Mouse (Mus musculus): ENCODE measurements around the gene Odf3l2. TPM values are rescaled to one million over a fixed set of nuclear protein-coding genes. Genes with fewer than 3 reads are reported as not detected.

The Odf3l2 gene
- polyA plus RNA-seq (2016; fragmentation: Nextera tagmentation; extraction: Ambion mirVana): not detected in 2 replicates

DNA sequence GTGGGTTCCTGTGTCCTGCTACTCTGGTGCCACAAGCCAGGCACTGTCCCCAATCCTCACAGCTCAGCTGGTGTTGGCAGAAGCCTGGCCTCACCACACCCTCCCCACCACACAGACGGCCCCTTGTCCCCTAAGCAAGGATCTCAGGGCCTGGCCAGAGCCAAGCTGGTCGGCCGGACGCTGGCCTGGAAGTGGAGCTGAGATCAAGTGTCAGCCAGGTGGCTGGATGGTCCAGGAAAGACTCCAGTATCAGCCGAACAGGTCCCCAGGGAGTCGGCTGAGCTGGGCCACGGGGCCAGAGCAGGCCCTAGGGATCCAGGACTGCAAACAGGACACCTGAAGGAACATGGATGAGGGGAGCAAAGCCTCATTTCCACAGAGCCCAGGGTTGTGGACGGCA, at the start of gene Odf3l2:
Gene Odf3l2, minus strand, starts transcription at position 28 of the 400 bp plus-strand sequence.
- WGBS: 77% methylated on average over 8 of the region's 8 CpGs
- no peak for DNase-seq (ENCODE audit: low spot score)
- no peaks in the 10 kb centered on the region for H3K4me1 ChIP-seq
- no peak within 1 kb of the TSS; the same call in 1 of the 2 replicates for H3K27ac ChIP-seq (replicated peaks)
- no peak within 1 kb of the TSS for H3K4me3 ChIP-seq
- peaks cover 1% of the 10 kb centered on the region for H3K27me3 ChIP-seq (ENCODE audit: low read depth, poor library complexity, severe bottlenecking)
- no peaks in the 10 kb centered on the region for H3K36me3 ChIP-seq
- no peaks in the 10 kb centered on the region for H3K9me3 ChIP-seq (replicated peaks)

DNA sequence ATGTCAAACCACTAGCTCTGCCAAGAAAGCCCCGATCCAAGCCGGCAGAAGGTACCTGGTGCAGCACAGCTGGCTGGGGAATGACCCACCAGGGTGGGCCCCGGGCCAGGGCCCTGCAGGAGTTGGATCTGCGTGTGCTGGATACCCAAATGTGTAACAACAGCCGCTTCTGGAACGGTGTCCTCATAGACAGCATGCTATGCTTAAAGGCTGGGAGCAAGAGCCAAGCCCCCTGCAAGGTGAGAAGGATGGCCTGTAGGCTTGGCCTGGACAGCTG, 48.8 kb upstream of the Odf3l2 start:
- no peak overlapping the region for H3K4me3 ChIP-seq
- H3K9me3 ChIP-seq (replicated peaks): peaks cover 2% of the 10 kb centered on the region; the same call in 1 of the 2 replicates
- peaks cover 8% of the 10 kb centered on the region for H3K36me3 ChIP-seq
- 88% methylated on average over 6 of the region's 6 CpGs for WGBS
- no peaks in the 10 kb centered on the region for H3K27me3 ChIP-seq (ENCODE audit: low read depth, poor library complexity, severe bottlenecking)
- H3K4me1 ChIP-seq: no peaks in the 10 kb centered on the region; the same call in 1 of the 2 replicates
- H3K27ac ChIP-seq (replicated peaks): no peak overlapping the region
- no peak for DNase-seq (ENCODE audit: low spot score)

DNA sequence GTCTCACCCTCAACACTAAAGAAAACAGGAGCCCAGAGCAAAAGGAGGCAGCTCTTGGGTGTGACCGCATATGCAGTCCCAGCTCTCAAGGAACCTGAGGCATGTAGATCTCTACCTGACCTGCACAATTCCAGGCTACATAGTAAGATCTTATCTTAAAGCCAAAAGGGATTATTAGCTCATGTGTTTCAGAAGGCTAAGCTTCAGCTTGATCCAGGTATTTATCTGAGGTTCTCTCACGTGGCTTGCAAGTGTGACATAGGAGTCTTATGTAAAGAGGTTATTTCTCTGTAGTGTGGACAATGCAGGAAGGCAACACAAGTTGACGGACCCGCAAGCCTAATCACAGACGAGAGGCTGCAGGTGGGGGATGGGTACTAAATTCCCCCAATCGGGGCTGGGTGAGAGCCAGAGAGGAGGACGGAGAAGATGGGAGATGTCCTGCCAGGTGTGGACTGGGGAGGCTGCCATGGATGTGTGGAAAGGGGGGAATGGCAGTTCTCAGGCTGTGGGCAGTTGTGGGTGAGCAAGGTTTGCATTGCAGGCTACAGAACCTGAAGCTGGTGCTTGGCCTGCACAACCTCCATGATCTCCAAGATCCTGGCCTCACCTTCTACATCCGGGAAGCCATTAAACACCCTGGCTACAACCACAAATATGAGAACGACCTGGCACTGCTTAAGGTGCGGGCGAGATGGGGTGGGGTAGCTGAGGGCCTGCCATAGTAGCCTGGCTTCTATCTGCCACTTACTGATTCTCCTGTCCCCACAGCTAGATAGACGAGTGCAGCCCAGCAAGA, 48.2 kb upstream of the Odf3l2 start:
- Histone ChIP-seq H3K27me3 (ENCODE audit: low read depth, poor library complexity, severe bottlenecking) (no peaks in the 10 kb centered on the region), H3K27ac (replicated peaks) (no peak overlapping the region), H3K4me1 (no peaks in the 10 kb centered on the region; the same call in 1 of the 2 replicates), H3K9me3 (replicated peaks) (peaks cover 2% of the 10 kb centered on the region; the same call in 1 of the 2 replicates), H3K36me3 (peaks cover 13% of the 10 kb centered on the region), H3K4me3 (no peak overlapping the region)
- DNase-seq (ENCODE audit: low spot score): no peak
- WGBS: 81% methylated on average over 12 of the region's 12 CpGs

DNA sequence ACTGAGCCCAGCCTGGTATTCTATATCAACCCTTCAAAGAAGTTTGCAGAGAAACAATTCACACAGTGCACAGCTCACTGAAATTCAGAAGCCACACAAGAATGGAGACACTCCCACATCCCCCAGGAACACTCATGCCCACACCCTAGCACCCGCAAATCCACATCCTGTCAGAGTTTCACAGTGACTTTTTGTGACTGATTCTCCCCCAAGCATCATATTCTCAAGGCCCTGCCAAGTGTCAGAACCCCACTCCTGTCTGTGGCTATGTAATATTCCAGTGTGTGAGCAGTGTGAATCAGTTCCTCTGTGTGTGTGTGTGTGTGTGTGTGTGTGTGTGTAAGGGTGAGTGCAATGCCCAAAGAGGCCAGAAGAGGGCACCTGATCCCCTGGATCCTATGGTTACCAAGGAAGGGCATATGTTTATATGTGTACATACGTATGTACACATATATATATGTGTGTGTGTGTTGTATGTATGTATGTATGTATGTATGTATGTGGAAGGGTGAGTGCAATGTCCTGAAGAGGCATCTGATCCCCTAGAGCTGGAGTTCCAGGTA, 46.5 kb upstream of the Odf3l2 start:
- DNase-seq (ENCODE audit: low spot score): no peak
- peaks cover 30% of the 10 kb centered on the region for H3K36me3 ChIP-seq

DNA sequence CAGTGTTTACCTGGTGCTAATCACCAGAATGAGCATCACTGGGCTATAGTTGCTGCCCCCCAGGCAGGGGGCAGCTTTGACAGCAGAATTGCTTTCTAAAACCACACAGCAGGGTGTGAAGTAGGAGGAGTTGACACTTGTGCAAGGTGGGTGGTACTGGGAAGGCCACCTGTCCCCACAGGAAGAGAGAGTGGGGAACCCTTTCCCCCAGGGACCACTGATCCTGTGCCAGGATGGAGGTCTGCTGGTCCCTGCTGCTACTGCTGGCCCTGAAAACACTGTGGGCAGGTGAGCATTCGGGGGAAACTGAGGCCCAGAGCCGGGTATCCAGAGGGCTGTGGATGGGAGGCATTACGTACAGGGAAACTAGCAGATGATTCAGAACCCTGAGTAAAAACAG, 43.6 kb upstream of the Odf3l2 start:
- DNase-seq (ENCODE audit: low spot score): no peak
- Histone ChIP-seq H3K36me3 (peaks cover 59% of the 10 kb centered on the region), H3K4me1 (peaks cover 4% of the 10 kb centered on the region), H3K27me3 (ENCODE audit: low read depth, poor library complexity, severe bottlenecking) (no peaks in the 10 kb centered on the region), H3K4me3 (no peak overlapping the region), H3K27ac (replicated peaks) (no peak overlapping the region), H3K9me3 (replicated peaks) (peaks cover 2% of the 10 kb centered on the region; the same call in 1 of the 2 replicates)
- WGBS: 98% methylated on average over 3 of the region's 3 CpGs

More for the DNA sequence above, 46.5 kb upstream of the Odf3l2 start:
- Histone ChIP-seq H3K4me3 (no peak overlapping the region), H3K4me1 (no peaks in the 10 kb centered on the region; the same call in 1 of the 2 replicates), H3K27me3 (ENCODE audit: low read depth, poor library complexity, severe bottlenecking) (no peaks in the 10 kb centered on the region), H3K9me3 (replicated peaks) (peaks cover 2% of the 10 kb centered on the region; the same call in 1 of the 2 replicates), H3K27ac (replicated peaks) (no peak overlapping the region)
- 94% methylated on average over 2 of the region's 2 CpGs for WGBS

DNA sequence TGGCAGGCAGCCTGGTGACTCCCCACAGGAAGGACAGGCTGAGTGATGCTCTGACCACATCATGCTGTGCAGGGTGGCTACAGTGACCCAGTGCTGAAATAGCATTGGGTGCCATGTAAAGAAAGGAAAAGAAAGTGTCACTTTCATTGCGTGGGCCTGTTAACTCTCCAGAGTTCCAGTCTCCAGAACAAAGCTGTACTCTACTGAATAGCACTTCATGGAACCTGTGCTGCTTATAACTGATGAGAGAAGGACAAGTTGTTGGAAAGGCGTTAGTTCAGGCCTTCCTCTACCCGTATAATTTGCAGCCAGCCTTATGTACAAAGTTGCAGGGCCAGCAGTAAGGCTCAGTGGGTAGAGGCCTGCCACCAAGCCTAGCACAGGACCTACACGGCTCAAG, 43.2 kb upstream of the Odf3l2 start, which contains the start of gene Gzmm:
Gene Gzmm, plus strand, starts transcription at position 301 of the 400 bp plus-strand sequence.
- no peak within 1 kb of the TSS for H3K4me3 ChIP-seq
- no peak within 1 kb of the TSS for H3K27ac ChIP-seq (replicated peaks)
- H3K9me3 ChIP-seq (replicated peaks): peaks cover 2% of the 10 kb centered on the region; the same call in 1 of the 2 replicates
- no peak for DNase-seq (ENCODE audit: low spot score)
- H3K4me1 ChIP-seq: peaks cover 9% of the 10 kb centered on the region
- H3K36me3 ChIP-seq: peaks cover 64% of the 10 kb centered on the region
- WGBS: 85% methylated on average over 4 of the region's 4 CpGs
- no peaks in the 10 kb centered on the region for H3K27me3 ChIP-seq (ENCODE audit: low read depth, poor library complexity, severe bottlenecking)

DNA sequence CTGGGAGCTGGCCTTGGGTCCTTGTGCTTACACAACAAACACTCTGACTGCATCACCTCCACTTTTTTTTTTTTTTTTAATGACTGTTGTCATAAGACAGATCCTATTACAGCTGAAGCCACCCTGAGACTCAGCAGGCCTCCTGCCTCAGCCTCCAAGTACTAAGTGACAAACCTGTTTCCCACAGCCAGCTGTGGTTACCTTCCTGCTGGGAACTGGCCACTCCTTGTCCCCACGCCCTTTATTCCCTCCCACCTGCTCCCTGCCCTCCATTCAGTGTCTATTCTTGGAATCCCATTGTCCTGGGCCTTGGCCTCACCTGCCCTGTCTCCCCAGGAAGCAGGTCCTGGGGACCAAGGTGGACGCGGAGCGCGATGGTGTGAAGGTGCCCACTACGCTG, 42.0 kb upstream of the Odf3l2 start:
- Histone ChIP-seq H3K9me3 (replicated peaks) (peaks cover 1% of the 10 kb centered on the region; the same call in 1 of the 2 replicates), H3K27me3 (ENCODE audit: low read depth, poor library complexity, severe bottlenecking) (no peaks in the 10 kb centered on the region), H3K36me3 (peaks cover 65% of the 10 kb centered on the region), H3K27ac (replicated peaks) (no peak overlapping the region), H3K4me3 (no peak overlapping the region), H3K4me1 (peaks cover 21% of the 10 kb centered on the region)
- DNase-seq (ENCODE audit: low spot score): no peak
- 95% methylated on average over 6 of the region's 6 CpGs for WGBS

DNA sequence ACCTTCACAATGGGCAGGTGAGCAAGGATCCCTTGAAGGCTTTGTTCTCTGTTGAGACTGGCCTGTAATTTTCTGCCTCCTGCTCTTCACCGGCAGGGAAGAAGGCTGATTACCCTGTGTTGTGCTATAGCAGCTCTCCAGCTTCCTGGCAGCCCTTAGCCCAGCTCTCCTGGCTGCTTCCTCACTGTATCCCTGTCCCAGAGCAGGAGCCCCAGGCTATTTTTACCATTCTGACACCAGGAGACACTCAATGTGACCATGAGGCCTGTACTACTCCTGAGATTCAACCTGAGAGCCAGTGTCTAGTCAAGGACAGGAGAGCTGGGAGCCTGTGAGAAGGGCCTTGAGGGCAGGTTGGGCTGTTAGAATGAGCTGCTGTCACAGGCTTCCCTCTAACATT, 41.2 kb upstream of the Odf3l2 start:
- peaks cover 21% of the 10 kb centered on the region for H3K4me1 ChIP-seq
- H3K27ac ChIP-seq (replicated peaks): no peak overlapping the region
- H3K4me3 ChIP-seq: no peak overlapping the region
- H3K9me3 ChIP-seq (replicated peaks): no peaks in the 10 kb centered on the region
- DNase-seq (ENCODE audit: low spot score): no peak
- peaks cover 65% of the 10 kb centered on the region for H3K36me3 ChIP-seq
- H3K27me3 ChIP-seq (ENCODE audit: low read depth, poor library complexity, severe bottlenecking): no peaks in the 10 kb centered on the region
- WGBS: 100% methylated on average over 1 of the region's 1 CpGs

DNA sequence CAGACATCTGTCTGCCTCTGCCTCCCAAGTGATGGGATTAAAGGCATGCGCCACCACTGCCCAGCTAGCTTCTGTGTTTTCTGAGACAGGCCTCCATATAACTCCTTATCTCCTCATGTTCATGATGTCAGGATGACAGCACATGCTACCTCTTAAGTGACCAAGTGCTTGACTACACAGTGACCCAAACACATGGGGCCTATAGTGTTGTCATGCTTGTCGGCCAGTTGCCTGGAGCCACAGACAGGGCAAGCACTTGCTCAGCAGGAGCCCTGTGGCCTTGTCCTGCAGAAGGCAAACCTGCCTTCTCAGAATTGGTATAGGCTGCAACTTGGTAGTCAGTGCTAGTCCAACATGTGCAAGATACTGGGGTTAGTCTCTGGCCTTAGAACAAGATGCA, 40.7 kb upstream of the Odf3l2 start:
- WGBS: 93% methylated on average over 2 of the region's 2 CpGs
- H3K27me3 ChIP-seq (ENCODE audit: low read depth, poor library complexity, severe bottlenecking): no peaks in the 10 kb centered on the region
- peaks cover 24% of the 10 kb centered on the region for H3K4me1 ChIP-seq
- H3K36me3 ChIP-seq: peaks cover 65% of the 10 kb centered on the region
- no peaks in the 10 kb centered on the region for H3K9me3 ChIP-seq (replicated peaks)
- H3K4me3 ChIP-seq: no peak overlapping the region
- no peak overlapping the region for H3K27ac ChIP-seq (replicated peaks)
- no peak for DNase-seq (ENCODE audit: low spot score)

DNA sequence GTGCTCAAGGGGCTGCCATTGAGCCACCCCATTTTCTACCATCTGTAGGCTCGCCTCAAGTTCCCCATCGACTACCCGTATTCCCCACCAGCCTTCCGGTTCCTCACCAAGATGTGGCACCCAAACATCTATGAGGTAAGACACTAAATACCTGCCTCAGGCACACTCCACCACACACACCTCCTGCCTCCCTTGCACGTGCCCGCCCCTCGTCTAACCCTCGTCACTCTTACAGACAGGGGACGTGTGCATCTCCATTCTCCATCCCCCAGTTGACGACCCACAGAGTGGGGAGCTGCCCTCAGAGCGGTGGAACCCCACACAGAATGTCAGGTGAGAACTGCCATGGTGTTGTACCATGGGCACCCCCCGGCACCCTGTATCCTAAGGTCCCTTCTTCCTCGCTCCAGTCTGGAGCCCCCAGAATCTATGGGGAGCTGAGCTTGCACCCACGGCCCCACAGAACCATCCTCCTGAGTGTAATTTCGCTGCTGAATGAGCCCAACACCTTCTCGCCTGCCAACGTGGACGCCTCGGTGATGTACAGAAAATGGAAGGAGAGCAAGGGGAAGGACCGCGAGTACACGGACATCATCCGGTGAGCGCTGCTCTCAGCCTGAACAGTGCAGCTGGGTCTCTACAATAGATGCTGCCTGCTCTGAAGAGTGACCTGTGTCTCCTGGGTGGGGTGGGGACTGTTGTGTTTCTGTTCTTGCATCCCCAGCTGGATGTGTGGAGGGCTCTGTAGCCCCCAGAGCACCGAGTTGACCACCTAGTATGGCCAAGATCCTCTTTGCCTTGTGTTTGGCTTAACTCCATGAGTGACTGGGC, 39.4 kb upstream of the Odf3l2 start:
- H3K4me3 ChIP-seq: no peak overlapping the region
- no peaks in the 10 kb centered on the region for H3K9me3 ChIP-seq (replicated peaks)
- WGBS: 95% methylated on average over 25 of the region's 25 CpGs
- H3K27me3 ChIP-seq (ENCODE audit: low read depth, poor library complexity, severe bottlenecking): no peaks in the 10 kb centered on the region
- no peak overlapping the region for H3K27ac ChIP-seq (replicated peaks)
- H3K36me3 ChIP-seq: peaks cover 63% of the 10 kb centered on the region
- no peak for DNase-seq (ENCODE audit: low spot score)
- H3K4me1 ChIP-seq: peaks cover 31% of the 10 kb centered on the region

DNA sequence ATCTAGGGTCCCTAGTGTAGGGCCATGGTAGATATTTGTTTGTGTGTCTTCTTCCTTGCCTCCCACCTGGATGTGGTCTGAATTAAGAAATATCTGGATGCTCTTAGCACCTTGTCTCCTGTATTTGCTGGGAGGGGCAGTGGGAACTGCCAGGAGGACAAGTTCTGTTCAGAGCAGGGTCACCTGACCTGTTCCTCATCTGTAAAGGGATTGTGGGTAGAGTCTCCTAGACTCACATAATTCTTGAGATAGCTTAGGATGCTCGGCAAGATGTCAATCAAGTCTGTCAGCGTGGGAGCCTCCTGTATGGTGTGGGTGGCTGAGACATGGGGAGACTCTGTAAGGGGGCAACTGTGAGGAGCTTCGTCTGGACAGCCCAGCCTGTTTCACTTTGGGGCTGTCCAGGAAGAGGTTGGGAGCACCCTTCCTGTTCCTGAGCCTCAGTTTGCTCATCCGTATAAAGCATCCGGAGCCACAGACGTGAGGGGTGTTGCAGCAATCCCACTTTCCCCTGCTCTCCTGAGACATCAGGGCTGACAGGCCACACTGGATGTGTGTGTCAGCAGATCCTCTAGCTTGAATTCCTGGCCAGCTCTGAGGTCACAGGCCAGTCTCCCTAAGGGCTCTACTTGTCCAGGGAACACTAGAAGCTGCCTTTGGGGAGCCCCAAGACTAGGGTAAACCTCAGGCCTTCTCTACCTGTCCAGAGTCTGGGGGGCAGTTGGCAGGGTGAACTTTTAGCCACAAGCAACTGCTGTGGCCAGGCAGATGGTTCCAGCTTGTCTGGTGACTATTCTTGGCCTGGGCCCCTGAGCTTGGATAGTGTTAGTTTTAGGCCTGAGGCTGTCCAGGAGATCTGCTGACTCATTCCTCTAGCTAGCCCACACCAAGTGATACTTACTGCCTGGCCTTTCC, 38.4 kb upstream of the Odf3l2 start:
- Histone ChIP-seq H3K4me3 (peak overlapping the region; percentile 79), H3K9me3 (replicated peaks) (no peaks in the 10 kb centered on the region), H3K27ac (replicated peaks) (no peak overlapping the region), H3K4me1 (peaks cover 31% of the 10 kb centered on the region), H3K27me3 (ENCODE audit: low read depth, poor library complexity, severe bottlenecking) (no peaks in the 10 kb centered on the region), H3K36me3 (peaks cover 53% of the 10 kb centered on the region)
- DNase-seq (ENCODE audit: low spot score): no peak
- 93% methylated on average over 6 of the region's 6 CpGs for WGBS
